Mouse (Mus musculus): ENCODE results near the gene Ppp1r14c. TPM values are rescaled to one million over a fixed set of nuclear protein-coding genes. Genes with fewer than 3 reads are reported as not detected.

Gene Ppp1r14c
- polyA plus RNA-seq, 1 experiment from 2014 or later: 6.9 TPM

Small RNA genes lying within 50 kb of the gene (microRNA-seq; reads per million reads assigned to microRNA genes)
- not detected for gene Gm24482

Other genes starting within 250 kb of the Ppp1r14c start
- 0.08 TPM in 1 of 2 replicates, not detected in the other for gene H60c, start 98.3 kb upstream of the Ppp1r14c start, polyA plus RNA-seq (2016; fragmentation: Nextera tagmentation; extraction: Ambion mirVana)
- gene Iyd, start 174.2 kb downstream of the Ppp1r14c start, polyA plus RNA-seq (2016; fragmentation: Nextera tagmentation; extraction: Ambion mirVana): 0.11 TPM in 1 of 2 replicates, not detected in the other

Data from midbrain, embryonic 12.5 days (tissue).